Mouse (Mus musculus) thymus, adult 2 months (tissue): ENCODE measurements around the gene Olfr1000. TPM values are rescaled to one million over a fixed set of nuclear protein-coding genes. Genes with fewer than 3 reads are reported as not detected.
"Not testable (repeated sequence)": the region's sequence is repeated elsewhere in the genome, so short reads cannot be mapped to it uniquely, and the experiment has no call there.

Experiments used
- DNase-seq: peaks from one replicate; pipeline ENCODE4 v3.0.0; 2021
- H3K27ac ChIP-seq: fragments of 200-500 bp; 2 replicates; pipeline ENCODE4 v1.5.1; 2012; ENCODE audit warnings: low read length, control low read depth; ENCODE audit not compliant: control insufficient read depth, insufficient read depth
- H3K27me3 ChIP-seq: fragments of 200-500 bp; 2 replicates; pipeline ENCODE4 v1.6.1; 2012; ENCODE audit warnings: mild to moderate bottlenecking, low read length, moderate library complexity, mixed read lengths; ENCODE audit not compliant: control insufficient read depth, insufficient read depth
- H3K36me3 ChIP-seq: fragments of 200-500 bp; 2 replicates; pipeline ENCODE4 v1.6.1; 2012; ENCODE audit warnings: mild to moderate bottlenecking, low read length, moderate library complexity; ENCODE audit not compliant: control insufficient read depth, insufficient read depth
- H3K4me1 ChIP-seq: fragments of 200-500 bp; replicated peaks from 2 replicates; pipeline ENCODE4 v1.6.1; 2012; ENCODE audit warnings: low read length; ENCODE audit not compliant: control insufficient read depth, insufficient read depth
- H3K4me3 ChIP-seq: fragments of 200-500 bp; 2 replicates; pipeline ENCODE4 v1.5.1; 2012; ENCODE audit warnings: mild to moderate bottlenecking, low read length, control low read depth, moderate library complexity; ENCODE audit not compliant: control insufficient read depth, insufficient read depth
- CTCF ChIP-seq: fragments of 200-500 bp; IDR thresholded peaks from 2 replicates; pipeline ENCODE4 v1.5.1; 2012; ENCODE audit warnings: mild to moderate bottlenecking, control low read depth, low read length, moderate library complexity, borderline replicate concordance; ENCODE audit not compliant: control insufficient read depth, poor library complexity, insufficient read depth; ENCODE audit errors: extremely low read depth
- POLR2A ChIP-seq: fragments of 200-500 bp; IDR thresholded peaks from 2 replicates; pipeline ENCODE4 v1.6.1; 2012; ENCODE audit warnings: mild to moderate bottlenecking, low read length, control low read depth, moderate library complexity; ENCODE audit not compliant: control insufficient read depth, poor library complexity, insufficient read depth; ENCODE audit errors: extremely low read depth
- WGBS: fragments of 180-500 bp; shearing (Covaris S2); methylation state at CpG from one replicate; pipeline ENCODE4 v1.1.7; 2018; 5-methylcytosine and 5-hydroxymethylcytosine counted together
- polyA plus RNA-seq: library from polyadenylated mRNA; depleted of rRNA; stranded (reverse); fragments of >200 nt; gene quantifications from 2 replicates; pipeline ENCODE4 v1.2.3, GENCODE M21; 2012; rRNA removed

The Olfr1000 gene
- polyA plus RNA-seq: not detected in 2 replicates

GRCm38 (mm10) chr2:85611803-85612202 lies at the start of gene Olfr1000:
Olfr1000 (minus strand) TSS chr2:85611903.
- Histone ChIP-seq H3K27me3 (no peaks in the 10 kb centered on the region), H3K27ac (no peak within 1 kb of the TSS), H3K36me3 (no peaks in the 10 kb centered on the region), H3K4me3 (no peak within 1 kb of the TSS), H3K4me1 (no peaks in the 10 kb centered on the region)
- TF ChIP-seq CTCF: no peak
- TF ChIP-seq POLR2A: no peak
- DNase-seq: no peak
- WGBS: 79% methylated on average over 1 of the region's 1 CpGs

- H3K27ac ChIP-seq: no peak within 1 kb of the TSS
- no peaks in the 10 kb centered on the region for H3K4me1 ChIP-seq
- DNase-seq: no peak
- TF ChIP-seq POLR2A (no peak), CTCF (no peak)
- H3K27me3 ChIP-seq: no peaks in the 10 kb centered on the region
- no peaks in the 10 kb centered on the region for H3K36me3 ChIP-seq
- WGBS: 95% methylated on average over 1 of the region's 1 CpGs
- no peak within 1 kb of the TSS for H3K4me3 ChIP-seq
Measured at GRCm38 (mm10) chr2:85650604-85651003, 38.9 kb upstream of the Olfr1000 start, which contains the start of gene Olfr1002. Olfr1002 (minus strand) TSS chr2:85650704.

GRCm38 (mm10) chr2:85588648-85589047 lies 23.1 kb downstream of the Olfr1000 start, which contains the start of gene Olfr998:
Olfr998 (plus strand) TSS chr2:85588948.
- WGBS: 87% methylated on average over 2 of the region's 2 CpGs
- H3K36me3 ChIP-seq, DNase-seq, H3K4me1 ChIP-seq, H3K27ac ChIP-seq, H3K4me3 ChIP-seq, H3K27me3 ChIP-seq: not testable (repeated sequence)

- TF ChIP-seq CTCF: no peak
- TF ChIP-seq POLR2A: no peak
- no peak for DNase-seq
- H3K27me3 ChIP-seq: no peaks in the 10 kb centered on the region
Measured at GRCm38 (mm10) chr2:85578915-85579314, 32.8 kb downstream of the Olfr1000 start, which contains the start of gene Olfr996. Olfr996 (plus strand) TSS chr2:85579215.

GRCm38 (mm10) chr2:85561187-85561586 lies 50.5 kb downstream of the Olfr1000 start:
- no peaks in the 10 kb centered on the region for H3K27me3 ChIP-seq
- H3K4me1 ChIP-seq: no peaks in the 10 kb centered on the region
- no peak overlapping the region for H3K4me3 ChIP-seq
- DNase-seq: no peak
- TF ChIP-seq POLR2A: no peak
- no peaks in the 10 kb centered on the region for H3K36me3 ChIP-seq
- H3K27ac ChIP-seq: no peak overlapping the region
- 34% methylated on average over 4 of the region's 4 CpGs for WGBS

More at GRCm38 (mm10) chr2:85578915-85579314, 32.8 kb downstream of the Olfr1000 start, which contains the start of gene Olfr996:
- Histone ChIP-seq H3K4me1 (no peaks in the 10 kb centered on the region), H3K4me3 (no peak within 1 kb of the TSS), H3K36me3 (no peaks in the 10 kb centered on the region), H3K27ac (no peak within 1 kb of the TSS)

- Histone ChIP-seq H3K36me3 (no peaks in the 10 kb centered on the region), H3K4me1 (no peaks in the 10 kb centered on the region), H3K27me3 (no peaks in the 10 kb centered on the region), H3K27ac (no peak overlapping the region), H3K4me3 (no peak overlapping the region)
- WGBS: 7% methylated on average over 4 of the region's 4 CpGs
- no peak for TF ChIP-seq POLR2A
- TF ChIP-seq CTCF: no peak
- no peak for DNase-seq
Measured at GRCm38 (mm10) chr2:85560226-85560625, 51.5 kb downstream of the Olfr1000 start.

Other genes starting within 250 kb of the Olfr1000 start
- gene Olfr988, start 248.7 kb downstream of the Olfr1000 start, polyA plus RNA-seq: not detected in 2 replicates
- not detected in 2 replicates for gene Olfr992, start 202.4 kb downstream of the Olfr1000 start, polyA plus RNA-seq
- gene Olfr993, start 197.0 kb downstream of the Olfr1000 start, polyA plus RNA-seq: not detected in 2 replicates
- gene Olfr994, start 175.5 kb downstream of the Olfr1000 start, polyA plus RNA-seq: not detected in 2 replicates
- not detected in 2 replicates for gene Olfr995, start 168.3 kb downstream of the Olfr1000 start, polyA plus RNA-seq
- 1.3 and 1.9 TPM in 2 replicates for gene 4833423E24Rik, start 92.9 kb downstream of the Olfr1000 start, polyA plus RNA-seq
- gene Olfr996, start 32.7 kb downstream of the Olfr1000 start, polyA plus RNA-seq: not detected in 2 replicates
- not detected in 2 replicates for gene Olfr998, start 23.0 kb downstream of the Olfr1000 start, polyA plus RNA-seq
- gene Olfr1002, start 38.8 kb upstream of the Olfr1000 start, polyA plus RNA-seq: not detected in 2 replicates
- gene Olfr154, start 52.6 kb upstream of the Olfr1000 start, polyA plus RNA-seq: not detected in 2 replicates
- gene Olfr1006, start 66.9 kb upstream of the Olfr1000 start, polyA plus RNA-seq: not detected in 2 replicates
- not detected in 2 replicates for gene Olfr1008, start 77.5 kb upstream of the Olfr1000 start, polyA plus RNA-seq
- not detected in 2 replicates for gene Olfr1009, start 103.5 kb upstream of the Olfr1000 start, polyA plus RNA-seq
- not detected in 2 replicates for gene Olfr1012, start 150.9 kb upstream of the Olfr1000 start, polyA plus RNA-seq
- gene Olfr1013, start 155.2 kb upstream of the Olfr1000 start, polyA plus RNA-seq: not detected in 2 replicates
- not detected in 2 replicates for gene Olfr1014, start 160.8 kb upstream of the Olfr1000 start, polyA plus RNA-seq
- gene Olfr1015, start 170.1 kb upstream of the Olfr1000 start, polyA plus RNA-seq: not detected in 2 replicates
- gene Olfr1016, start 190.6 kb upstream of the Olfr1000 start, polyA plus RNA-seq: not detected in 2 replicates
- gene Olfr1018, start 206.6 kb upstream of the Olfr1000 start, polyA plus RNA-seq: not detected in 2 replicates
- not detected in 2 replicates for gene Olfr1019, start 233.6 kb upstream of the Olfr1000 start, polyA plus RNA-seq
- gene Olfr1020, start 235.1 kb upstream of the Olfr1000 start, polyA plus RNA-seq: not detected in 2 replicates